Mouse (Mus musculus): ENCODE measurements around the gene Lpar1. TPM values are rescaled to one million over a fixed set of nuclear protein-coding genes. Genes with fewer than 3 reads are reported as not detected.

Gene Lpar1
- polyA plus RNA-seq, 1 experiment from 2014 or later, result 63.8 TPM

GRCm38 (mm10) chr4:58540841-58541240, 12.9 kb downstream of the Lpar1 start:
- H3K36me3 ChIP-seq (ENCODE audit: control insufficient read depth, insufficient read depth, low read length), result no peaks in the 10 kb centered on the region; the same call in 1 of the 2 replicates
- H3K4me3 ChIP-seq (ENCODE audit: low read depth, low read length), result no peak overlapping the region
- ATAC-seq (replicated peaks; ENCODE audit: low FRiP score) (no peak), DNase-seq (ENCODE audit: low spot score) (no peak)
- no peak overlapping the region for H3K27ac ChIP-seq (ENCODE audit: low read depth, low read length)
- H3K4me1 ChIP-seq (replicated peaks; ENCODE audit: control insufficient read depth, insufficient read depth, low read length), result no peaks in the 10 kb centered on the region; the same call in 1 of the 2 replicates
- H3K9me3 ChIP-seq (ENCODE audit: control insufficient read depth, low read length), result no peaks in the 10 kb centered on the region; the same call in 1 of the 2 replicates
- no peaks in the 10 kb centered on the region for H3K27me3 ChIP-seq (ENCODE audit: control insufficient read depth, insufficient read depth, low read length)
- no peak overlapping the region for H3K9ac ChIP-seq (ENCODE audit: low read length)
- WGBS, result 96% methylated on average over 3 of the region's 3 CpGs
- no peak overlapping the region for H3K4me2 ChIP-seq (ENCODE audit: low read depth, low read length, severe bottlenecking)

GRCm38 (mm10) chr4:58540385-58540784, 13.3 kb downstream of the Lpar1 start:
- Histone ChIP-seq H3K27ac (ENCODE audit: low read depth, low read length) (no peak overlapping the region), H3K27me3 (ENCODE audit: control insufficient read depth, insufficient read depth, low read length) (no peaks in the 10 kb centered on the region), H3K4me3 (ENCODE audit: low read depth, low read length) (no peak overlapping the region), H3K4me1 (replicated peaks; ENCODE audit: control insufficient read depth, insufficient read depth, low read length) (no peaks in the 10 kb centered on the region), H3K9me3 (ENCODE audit: control insufficient read depth, low read length) (no peaks in the 10 kb centered on the region; the same call in 1 of the 2 replicates), H3K4me2 (ENCODE audit: low read depth, low read length, severe bottlenecking) (no peak overlapping the region), H3K9ac (ENCODE audit: low read length) (no peak overlapping the region), H3K36me3 (ENCODE audit: control insufficient read depth, insufficient read depth, low read length) (no peaks in the 10 kb centered on the region; the same call in 1 of the 2 replicates)
- no peak for ATAC-seq (replicated peaks; ENCODE audit: low FRiP score)
- 88% methylated on average over 8 of the region's 8 CpGs for WGBS
- no peak for DNase-seq (ENCODE audit: low spot score)

- peaks cover 3% of the 10 kb centered on the region; the same call in 1 of the 2 replicates for H3K4me1 ChIP-seq (replicated peaks; ENCODE audit: control insufficient read depth, insufficient read depth, low read length)
- no peak for ATAC-seq (replicated peaks; ENCODE audit: low FRiP score)
- H3K27me3 ChIP-seq (ENCODE audit: control insufficient read depth, insufficient read depth, low read length), result no peaks in the 10 kb centered on the region
- no peak for DNase-seq (ENCODE audit: low spot score)
- 91% methylated on average over 3 of the region's 3 CpGs for WGBS
- no peak overlapping the region for H3K9ac ChIP-seq (ENCODE audit: low read length)
- H3K9me3 ChIP-seq (ENCODE audit: control insufficient read depth, low read length), result no peaks in the 10 kb centered on the region; the same call in 1 of the 2 replicates
- no peak overlapping the region for H3K4me2 ChIP-seq (ENCODE audit: low read depth, low read length, severe bottlenecking)
- H3K4me3 ChIP-seq (ENCODE audit: low read depth, low read length), result no peak overlapping the region
- no peak overlapping the region for H3K27ac ChIP-seq (ENCODE audit: low read depth, low read length)
- no peaks in the 10 kb centered on the region for H3K36me3 ChIP-seq (ENCODE audit: control insufficient read depth, insufficient read depth, low read length)
Observed at GRCm38 (mm10) chr4:58538696-58539095, 15.0 kb downstream of the Lpar1 start.

- Histone ChIP-seq H3K4me3 (ENCODE audit: low read depth, low read length) (no peak overlapping the region), H3K4me2 (ENCODE audit: low read depth, low read length, severe bottlenecking) (no peak overlapping the region), H3K36me3 (ENCODE audit: control insufficient read depth, insufficient read depth, low read length) (no peaks in the 10 kb centered on the region), H3K27me3 (ENCODE audit: control insufficient read depth, insufficient read depth, low read length) (no peaks in the 10 kb centered on the region), H3K9ac (ENCODE audit: low read length) (no peak overlapping the region), H3K9me3 (ENCODE audit: control insufficient read depth, low read length) (no peaks in the 10 kb centered on the region; the same call in 1 of the 2 replicates), H3K4me1 (replicated peaks; ENCODE audit: control insufficient read depth, insufficient read depth, low read length) (peaks cover 5% of the 10 kb centered on the region; the same call in 1 of the 2 replicates), H3K27ac (ENCODE audit: low read depth, low read length) (no peak overlapping the region)
- DNase-seq (ENCODE audit: low spot score), result no peak
- ATAC-seq (replicated peaks; ENCODE audit: low FRiP score), result no peak
- 89% methylated on average over 6 of the region's 6 CpGs for WGBS
Observed at GRCm38 (mm10) chr4:58535754-58536153, 17.9 kb downstream of the Lpar1 start.

- Histone ChIP-seq H3K4me2 (ENCODE audit: low read depth, low read length, severe bottlenecking) (no peak overlapping the region), H3K4me3 (ENCODE audit: low read depth, low read length) (no peak overlapping the region), H3K9me3 (ENCODE audit: control insufficient read depth, low read length) (no peaks in the 10 kb centered on the region; the same call in 1 of the 2 replicates), H3K27me3 (ENCODE audit: control insufficient read depth, insufficient read depth, low read length) (no peaks in the 10 kb centered on the region), H3K36me3 (ENCODE audit: control insufficient read depth, insufficient read depth, low read length) (no peaks in the 10 kb centered on the region), H3K9ac (ENCODE audit: low read length) (no peak overlapping the region), H3K27ac (ENCODE audit: low read depth, low read length) (no peak overlapping the region), H3K4me1 (replicated peaks; ENCODE audit: control insufficient read depth, insufficient read depth, low read length) (peaks cover 5% of the 10 kb centered on the region; the same call in 1 of the 2 replicates)
- 86% methylated on average over 15 of the region's 15 CpGs for WGBS
- no peak for DNase-seq (ENCODE audit: low spot score)
- ATAC-seq (replicated peaks; ENCODE audit: low FRiP score), result no peak
Observed at GRCm38 (mm10) chr4:58534726-58535350, 18.9 kb downstream of the Lpar1 start.

GRCm38 (mm10) chr4:58534141-58534571, 19.5 kb downstream of the Lpar1 start:
- ATAC-seq (replicated peaks; ENCODE audit: low FRiP score), result no peak
- no peaks in the 10 kb centered on the region for H3K27me3 ChIP-seq (ENCODE audit: control insufficient read depth, insufficient read depth, low read length)
- no peaks in the 10 kb centered on the region for H3K36me3 ChIP-seq (ENCODE audit: control insufficient read depth, insufficient read depth, low read length)
- H3K4me1 ChIP-seq (replicated peaks; ENCODE audit: control insufficient read depth, insufficient read depth, low read length), result peaks cover 5% of the 10 kb centered on the region; the same call in 1 of the 2 replicates
- no peak overlapping the region for H3K9ac ChIP-seq (ENCODE audit: low read length)
- no peak overlapping the region for H3K4me3 ChIP-seq (ENCODE audit: low read depth, low read length)
- no peak overlapping the region for H3K27ac ChIP-seq (ENCODE audit: low read depth, low read length)
- H3K4me2 ChIP-seq (ENCODE audit: low read depth, low read length, severe bottlenecking), result no peak overlapping the region
- H3K9me3 ChIP-seq (ENCODE audit: control insufficient read depth, low read length), result no peaks in the 10 kb centered on the region; the same call in 1 of the 2 replicates
- no peak for DNase-seq (ENCODE audit: low spot score)
- WGBS, result 31% methylated on average over 13 of the region's 13 CpGs

- Histone ChIP-seq H3K4me3 (ENCODE audit: low read depth, low read length) (no peak overlapping the region), H3K9me3 (ENCODE audit: control insufficient read depth, low read length) (no peaks in the 10 kb centered on the region; the same call in 1 of the 2 replicates), H3K36me3 (ENCODE audit: control insufficient read depth, insufficient read depth, low read length) (no peaks in the 10 kb centered on the region), H3K27me3 (ENCODE audit: control insufficient read depth, insufficient read depth, low read length) (no peaks in the 10 kb centered on the region), H3K4me1 (replicated peaks; ENCODE audit: control insufficient read depth, insufficient read depth, low read length) (peaks cover 5% of the 10 kb centered on the region; the same call in 1 of the 2 replicates), H3K9ac (ENCODE audit: low read length) (no peak overlapping the region), H3K4me2 (ENCODE audit: low read depth, low read length, severe bottlenecking) (no peak overlapping the region), H3K27ac (ENCODE audit: low read depth, low read length) (no peak overlapping the region)
- WGBS, result 12% methylated on average over 3 of the region's 3 CpGs
- DNase-seq (ENCODE audit: low spot score), result no peak
- ATAC-seq (replicated peaks; ENCODE audit: low FRiP score), result no peak
Observed at GRCm38 (mm10) chr4:58533519-58533918, 20.2 kb downstream of the Lpar1 start.

- H3K9ac ChIP-seq (ENCODE audit: low read length), result no peak overlapping the region
- no peak overlapping the region for H3K4me2 ChIP-seq (ENCODE audit: low read depth, low read length, severe bottlenecking)
- H3K9me3 ChIP-seq (ENCODE audit: control insufficient read depth, low read length), result no peaks in the 10 kb centered on the region; the same call in 1 of the 2 replicates
- ATAC-seq (replicated peaks; ENCODE audit: low FRiP score) (no peak), DNase-seq (ENCODE audit: low spot score) (no peak)
- H3K27ac ChIP-seq (ENCODE audit: low read depth, low read length), result no peak overlapping the region
- no peaks in the 10 kb centered on the region for H3K36me3 ChIP-seq (ENCODE audit: control insufficient read depth, insufficient read depth, low read length)
- H3K4me3 ChIP-seq (ENCODE audit: low read depth, low read length), result no peak overlapping the region
- 76% methylated on average over 3 of the region's 3 CpGs for WGBS
- peaks cover 5% of the 10 kb centered on the region; the same call in 1 of the 2 replicates for H3K4me1 ChIP-seq (replicated peaks; ENCODE audit: control insufficient read depth, insufficient read depth, low read length)
- H3K27me3 ChIP-seq (ENCODE audit: control insufficient read depth, insufficient read depth, low read length), result no peaks in the 10 kb centered on the region
Observed at GRCm38 (mm10) chr4:58532326-58532725, 21.4 kb downstream of the Lpar1 start.

GRCm38 (mm10) chr4:58530706-58531105, 23.0 kb downstream of the Lpar1 start:
- ATAC-seq (replicated peaks; ENCODE audit: low FRiP score) (no peak), DNase-seq (ENCODE audit: low spot score) (no peak)
- Histone ChIP-seq H3K4me2 (ENCODE audit: low read depth, low read length, severe bottlenecking) (no peak overlapping the region), H3K27ac (ENCODE audit: low read depth, low read length) (no peak overlapping the region), H3K9ac (ENCODE audit: low read length) (no peak overlapping the region), H3K4me3 (ENCODE audit: low read depth, low read length) (no peak overlapping the region), H3K9me3 (ENCODE audit: control insufficient read depth, low read length) (no peaks in the 10 kb centered on the region), H3K4me1 (replicated peaks; ENCODE audit: control insufficient read depth, insufficient read depth, low read length) (peaks cover 5% of the 10 kb centered on the region; the same call in 1 of the 2 replicates), H3K27me3 (ENCODE audit: control insufficient read depth, insufficient read depth, low read length) (no peaks in the 10 kb centered on the region), H3K36me3 (ENCODE audit: control insufficient read depth, insufficient read depth, low read length) (no peaks in the 10 kb centered on the region)
- WGBS, result 87% methylated on average over 5 of the region's 5 CpGs
